19 mouse cellular contexts compared by ENCODE assay signal in the genomic region with DNA sequence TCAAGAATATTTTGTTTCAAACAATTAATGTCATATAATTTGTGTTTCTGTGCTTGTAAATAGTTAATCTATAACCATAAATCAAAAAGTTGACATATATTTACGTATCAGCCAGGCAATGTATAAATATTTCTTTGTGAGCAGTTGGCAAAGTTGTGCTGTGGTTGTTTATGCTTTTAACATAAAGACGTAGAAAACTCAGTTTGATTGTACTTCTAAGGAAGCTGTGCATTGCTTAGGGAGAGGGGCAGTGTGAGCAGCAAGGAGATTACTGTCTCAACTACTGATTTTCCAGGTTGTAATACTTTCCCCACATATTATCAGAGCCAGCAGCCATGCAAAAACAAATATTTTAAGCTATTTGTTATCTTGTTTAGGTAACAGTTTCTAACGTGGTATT.
DNase-seq lines count a peak whose midpoint lies in the region; ATAC-seq and TF ChIP-seq lines count a peak whose summit lies in the region.
"Had no signal": no experiment of that assay in that cellular context is flagged by ENCODE, and none has a peak within 500 bp of the region (broad histone marks: within the 10 kb centered on the region; RNA-seq: fewer than 3 reads in every experiment).

No protein-coding gene starts in this region.

- TF ChIP-seq POLR2A in lung, adult 2 months (IDR thresholded peaks at IDR 0.05; ENCODE audit: borderline replicate concordance, extremely low read depth, low read depth, low read length), result no peak

- peak; percentile 69 for DNase-seq in lung, embryonic 14.5 days
- DNase-seq in lung, adult 18-20 months, result no peak
- no peak for DNase-seq in lung, adult 2 months
- DNase-seq in lung, postnatal 4 days, result no peak
- peak; percentile 45 for DNase-seq in midbrain, embryonic 11.5 days (ENCODE audit: low spot score, missing footprints)
- DNase-seq: adrenal gland, adult 8-10 months; adrenal gland, postnatal 10 days; adrenal gland, postnatal 25 days; B cell, adult 2 months; cerebellum, adult 11 months; cerebellum, adult 11-12 months had no signal

- no peaks in the 10 kb centered on the region for H3K27me3 ChIP-seq in lung, embryonic 14.5 days (ENCODE audit: insufficient read depth, low read length)
- no peaks in the 10 kb centered on the region for H3K27me3 ChIP-seq in lung, embryonic 15.5 days
- no peaks in the 10 kb centered on the region for H3K27me3 ChIP-seq in lung, embryonic 16.5 days (ENCODE audit: control insufficient read depth, insufficient read depth, low read depth, low read length)
- no peaks in the 10 kb centered on the region for H3K27me3 ChIP-seq in midbrain, embryonic 11.5 days (ENCODE audit: control insufficient read depth, insufficient read depth, low read length)
- H3K27me3 ChIP-seq in midbrain, embryonic 16.5 days (ENCODE audit: control insufficient read depth, insufficient read depth, low read depth, low read length), result no peaks in the 10 kb centered on the region
- H3K27me3 ChIP-seq: CH12.LX, Patski had no signal

- H3K36me3 ChIP-seq in lung, embryonic 14.5 days (ENCODE audit: insufficient read depth), result no peaks in the 10 kb centered on the region
- no peaks in the 10 kb centered on the region for H3K36me3 ChIP-seq in lung, embryonic 15.5 days
- no peaks in the 10 kb centered on the region for H3K36me3 ChIP-seq in lung, embryonic 16.5 days (ENCODE audit: control insufficient read depth, insufficient read depth, low read length)
- H3K36me3 ChIP-seq in midbrain, embryonic 11.5 days (ENCODE audit: control insufficient read depth, insufficient read depth, low read length), result no peaks in the 10 kb centered on the region
- no peaks in the 10 kb centered on the region for H3K36me3 ChIP-seq in midbrain, embryonic 16.5 days (ENCODE audit: control insufficient read depth, insufficient read depth, low read length)
- H3K36me3 ChIP-seq: G1E had no signal

- H3K27ac ChIP-seq in lung, embryonic 14.5 days (ENCODE audit: low read depth), result peak overlapping the region; percentile 85; the same call in 1 of the 2 replicates
- 0 out of 2 replicates have a peak overlapping the region, but pooled peaks have one; percentile 62 for H3K27ac ChIP-seq in lung, embryonic 15.5 days
- no peak overlapping the region for H3K27ac ChIP-seq in lung, embryonic 16.5 days (ENCODE audit: low read length)
- H3K27ac ChIP-seq in midbrain, embryonic 11.5 days (ENCODE audit: low read depth, low read length), result no peak overlapping the region
- no peak overlapping the region for H3K27ac ChIP-seq in midbrain, embryonic 16.5 days (ENCODE audit: low read length)

- 22% methylated on average over 3 of the region's 3 CpGs for WGBS in lung, embryonic 14.5 days
- 29% methylated on average over 3 of the region's 3 CpGs for WGBS in lung, embryonic 15.5 days
- 42% methylated on average over 3 of the region's 3 CpGs for WGBS in lung, adult 2 months
- WGBS in lung, embryonic 16.5 days, result 36% methylated on average over 3 of the region's 3 CpGs
- WGBS in midbrain, embryonic 11.5 days, result 85% methylated on average over 3 of the region's 3 CpGs
- 87% methylated on average over 3 of the region's 3 CpGs for WGBS in midbrain, embryonic 16.5 days

- peak; percentile 44; the same call in 1 of the 2 replicates for ATAC-seq in lung, embryonic 14.5 days (ENCODE audit: insufficient read depth)
- ATAC-seq in lung, embryonic 15.5 days (ENCODE audit: borderline replicate concordance, extremely low read depth, low FRiP score, low TSS enrichment), result peak; percentile 70; the same call in 1 of the 2 replicates
- ATAC-seq in lung, embryonic 16.5 days (ENCODE audit: low read depth), result peak; percentile 52; the same call in 1 of the 2 replicates
- ATAC-seq in midbrain, embryonic 11.5 days (ENCODE audit: low FRiP score), result no peak
- no peak for ATAC-seq in midbrain, embryonic 16.5 days
- ATAC-seq: activated CD4-positive, CD25-positive, alpha-beta regulatory T cell, adult 4 months; CD4-positive, CD25-positive, alpha-beta regulatory T cell, adult 4 months; Patski had no signal

- no peaks in the 10 kb centered on the region for H3K9me3 ChIP-seq in lung, embryonic 14.5 days (ENCODE audit: low read depth, low read length)
- H3K9me3 ChIP-seq in lung, embryonic 15.5 days, result no peaks in the 10 kb centered on the region
- no peaks in the 10 kb centered on the region for H3K9me3 ChIP-seq in lung, embryonic 16.5 days (ENCODE audit: control insufficient read depth, low read length)
- H3K9me3 ChIP-seq in midbrain, embryonic 11.5 days (ENCODE audit: control insufficient read depth, low read length), result no peaks in the 10 kb centered on the region
- H3K9me3 ChIP-seq in midbrain, embryonic 16.5 days (replicated peaks; ENCODE audit: control insufficient read depth, low read length, poor library complexity, severe bottlenecking), result no peaks in the 10 kb centered on the region
- H3K9me3 ChIP-seq: G1E had no signal

- H3K9ac ChIP-seq in lung, embryonic 14.5 days, result no peak overlapping the region
- no peak overlapping the region for H3K9ac ChIP-seq in lung, embryonic 15.5 days
- H3K9ac ChIP-seq in lung, embryonic 16.5 days (ENCODE audit: low read length), result no peak overlapping the region
- H3K9ac ChIP-seq in midbrain, embryonic 11.5 days (ENCODE audit: low read length), result no peak overlapping the region
- no peak overlapping the region for H3K9ac ChIP-seq in midbrain, embryonic 16.5 days (ENCODE audit: low read depth, low read length)

- no peaks in the 10 kb centered on the region for H3K4me1 ChIP-seq in lung, embryonic 14.5 days (ENCODE audit: insufficient read depth)
- 0 out of 2 replicates have a peak, but pooled peaks cover 6% of the 10 kb centered on the region for H3K4me1 ChIP-seq in lung, embryonic 15.5 days
- H3K4me1 ChIP-seq in lung, adult 2 months (ENCODE audit: control insufficient read depth, insufficient read depth, low read length), result no peaks in the 10 kb centered on the region
- peaks cover 2% of the 10 kb centered on the region; the same call in 1 of the 2 replicates for H3K4me1 ChIP-seq in lung, embryonic 16.5 days (replicated peaks; ENCODE audit: control insufficient read depth, insufficient read depth, low read length)
- H3K4me1 ChIP-seq in midbrain, embryonic 11.5 days (ENCODE audit: control insufficient read depth, insufficient read depth, low read length), result no peaks in the 10 kb centered on the region
- H3K4me1 ChIP-seq in midbrain, embryonic 16.5 days (ENCODE audit: control insufficient read depth, insufficient read depth, low read length), result no peaks in the 10 kb centered on the region

- TF ChIP-seq CTCF in lung, embryonic 14.5 days (IDR thresholded peaks at IDR 0.05; ENCODE audit: low read depth), result no peak
- no peak for TF ChIP-seq CTCF in lung, adult 2 months (IDR thresholded peaks at IDR 0.05; ENCODE audit: insufficient read depth, low read length)

- H3K4me2 ChIP-seq in lung, embryonic 14.5 days, result no peak overlapping the region
- H3K4me2 ChIP-seq in lung, embryonic 15.5 days, result no peak overlapping the region
- no peak overlapping the region for H3K4me2 ChIP-seq in lung, embryonic 16.5 days (ENCODE audit: low read depth, low read length)
- no peak overlapping the region for H3K4me2 ChIP-seq in midbrain, embryonic 11.5 days
- H3K4me2 ChIP-seq in midbrain, embryonic 16.5 days (ENCODE audit: low read length), result no peak overlapping the region

- H3K4me3 ChIP-seq in lung, embryonic 14.5 days (ENCODE audit: low read depth, low read length), result no peak overlapping the region
- H3K4me3 ChIP-seq in lung, embryonic 15.5 days, result no peak overlapping the region
- H3K4me3 ChIP-seq in lung, adult 2 months (replicated peaks; ENCODE audit: extremely low read depth, low read depth, low read length), result no peak overlapping the region
- no peak overlapping the region for H3K4me3 ChIP-seq in lung, embryonic 16.5 days (ENCODE audit: low read length)
- no peak overlapping the region for H3K4me3 ChIP-seq in midbrain, embryonic 11.5 days (ENCODE audit: low read depth, low read length)
- H3K4me3 ChIP-seq in midbrain, embryonic 16.5 days (ENCODE audit: low read depth, low read length), result no peak overlapping the region

Comparison
In these comparisons a context has a peak if more than half of its experiments do, and no peak if none do; other contexts are left out.
1. DNase-seq: peak in lung, embryonic 14.5 days (single experiment) and midbrain, embryonic 11.5 days (single experiment); none in lung, adult 18-20 months (0 of 2), lung, adult 2 months (single experiment) and lung, postnatal 4 days (0 of 2).
2. H3K27ac ChIP-seq: peak in lung, embryonic 14.5 days (single experiment) and lung, embryonic 15.5 days (single experiment); none in lung, embryonic 16.5 days (single experiment), midbrain, embryonic 11.5 days (single experiment) and midbrain, embryonic 16.5 days (single experiment).
3. ATAC-seq: peak in lung, embryonic 14.5 days (single experiment), lung, embryonic 15.5 days (single experiment) and lung, embryonic 16.5 days (single experiment); none in midbrain, embryonic 11.5 days (single experiment) and midbrain, embryonic 16.5 days (single experiment).